Mouse (Mus musculus) layer of hippocampus, adult 2 months (tissue): ENCODE results near the gene Cyb5rl. TPM values are rescaled to one million over a fixed set of nuclear protein-coding genes. Genes with fewer than 3 reads are reported as not detected.

ENCODE experiments used
- DNase-seq, 2 experiments: peaks; one replicate each; pipeline ENCODE4 v3.0.0; 2022; ENCODE audit warnings: low spot score in 2 of 2
- H3K27ac ChIP-seq: fragments of 200-600 bp; 2 replicates; pipeline ENCODE4 v1.8.1; 2022
- H3K4me3 ChIP-seq: fragments of 200-600 bp; 2 replicates; pipeline ENCODE4 v1.8.1; 2022; ENCODE audit warnings: mild to moderate bottlenecking
- CTCF ChIP-seq: fragments of 200-600 bp; conservative IDR thresholded peaks from 2 replicates; pipeline ENCODE4 v1.8.1; 2022; ENCODE audit warnings: antibody characterized with exemption, mild to moderate bottlenecking, moderate library complexity
- total RNA-seq, 2 experiments: library from RNA; stranded (reverse); gene quantifications; 2 replicates each; pipeline ENCODE4 v1.2.3; 2021

The Cyb5rl gene
- total RNA-seq, 2 experiments from 2014 or later = 3.9 to 9.6 TPM

- Histone ChIP-seq H3K4me3 (no peak overlapping the region), H3K27ac (no peak overlapping the region)
- DNase-seq = no peak
- no peak for TF ChIP-seq CTCF
Observed at GRCm38 (mm10) chr4:107042304-107042703, 24.5 kb upstream of the Cyb5rl start.

- no peak for TF ChIP-seq CTCF
- Histone ChIP-seq H3K4me3 (no peak overlapping the region), H3K27ac (no peak overlapping the region)
- no peak for DNase-seq
Observed at GRCm38 (mm10) chr4:107045188-107045587, 21.6 kb upstream of the Cyb5rl start.

GRCm38 (mm10) chr4:107047806-107048205 is 19.0 kb upstream of the Cyb5rl start:
- Histone ChIP-seq H3K4me3 (no peak overlapping the region), H3K27ac (no peak overlapping the region)
- TF ChIP-seq CTCF = no peak
- no peak for DNase-seq

GRCm38 (mm10) chr4:107048568-107049162 is 18.1 kb upstream of the Cyb5rl start:
- Histone ChIP-seq H3K4me3 (no peak overlapping the region), H3K27ac (no peak overlapping the region)
- DNase-seq = peak in 1 of 2 experiments; percentile 43
- TF ChIP-seq CTCF = no peak

- no peak overlapping the region for H3K4me3 ChIP-seq
Observed at GRCm38 (mm10) chr4:107051889-107052288, 14.9 kb upstream of the Cyb5rl start.

GRCm38 (mm10) chr4:107052962-107053553 is 13.7 kb upstream of the Cyb5rl start:
- no peak for DNase-seq
- Histone ChIP-seq H3K4me3 (no peak overlapping the region), H3K27ac (no peak overlapping the region)
- no peak for TF ChIP-seq CTCF

More at GRCm38 (mm10) chr4:107051889-107052288, 14.9 kb upstream of the Cyb5rl start:
- peak overlapping the region; percentile 56; the same call in 1 of the 2 replicates for H3K27ac ChIP-seq
- no peak for TF ChIP-seq CTCF
- DNase-seq = no peak

GRCm38 (mm10) chr4:107056088-107056487 is 10.7 kb upstream of the Cyb5rl start:
- Histone ChIP-seq H3K27ac (no peak overlapping the region), H3K4me3 (no peak overlapping the region)
- DNase-seq = no peak
- TF ChIP-seq CTCF = no peak

- Histone ChIP-seq H3K27ac (no peak overlapping the region), H3K4me3 (no peak overlapping the region)
- no peak for DNase-seq
- no peak for TF ChIP-seq CTCF
Observed at GRCm38 (mm10) chr4:107058346-107058745, 8.4 kb upstream of the Cyb5rl start.

GRCm38 (mm10) chr4:107058781-107059180 is 8.0 kb upstream of the Cyb5rl start:
- TF ChIP-seq CTCF = no peak
- Histone ChIP-seq H3K27ac (no peak overlapping the region), H3K4me3 (no peak overlapping the region)
- no peak for DNase-seq

GRCm38 (mm10) chr4:107061560-107061959 is 5.2 kb upstream of the Cyb5rl start:
- no peak for TF ChIP-seq CTCF
- H3K4me3 ChIP-seq = no peak overlapping the region
- no peak overlapping the region for H3K27ac ChIP-seq
- DNase-seq = no peak

GRCm38 (mm10) chr4:107063214-107063613 is 3.6 kb upstream of the Cyb5rl start:
- no peak overlapping the region for H3K4me3 ChIP-seq
- DNase-seq = no peak
- H3K27ac ChIP-seq = no peak overlapping the region
- no peak for TF ChIP-seq CTCF

GRCm38 (mm10) chr4:107064394-107065098 is 2.2 kb upstream of the Cyb5rl start:
- no peak overlapping the region for H3K27ac ChIP-seq
- no peak for DNase-seq
- H3K4me3 ChIP-seq = no peak overlapping the region
- TF ChIP-seq CTCF = no peak

GRCm38 (mm10) chr4:107067151-107067840 is 508 bp downstream of the Cyb5rl start:
- Histone ChIP-seq H3K27ac (peak overlapping the region; percentile 69; the same call in 1 of the 2 replicates), H3K4me3 (peak overlapping the region; percentile 79)
- no peak for DNase-seq
- TF ChIP-seq CTCF = peak; percentile 31; the same call in 1 of the 2 replicates
